Mouse (Mus musculus): ENCODE measurements around the gene Gng8. TPM values are rescaled to one million over a fixed set of nuclear protein-coding genes. Genes with fewer than 3 reads are reported as not detected.

Gng8 gene
- polyA plus RNA-seq, 1 experiment from 2014 or later = 6.8 TPM

DNA sequence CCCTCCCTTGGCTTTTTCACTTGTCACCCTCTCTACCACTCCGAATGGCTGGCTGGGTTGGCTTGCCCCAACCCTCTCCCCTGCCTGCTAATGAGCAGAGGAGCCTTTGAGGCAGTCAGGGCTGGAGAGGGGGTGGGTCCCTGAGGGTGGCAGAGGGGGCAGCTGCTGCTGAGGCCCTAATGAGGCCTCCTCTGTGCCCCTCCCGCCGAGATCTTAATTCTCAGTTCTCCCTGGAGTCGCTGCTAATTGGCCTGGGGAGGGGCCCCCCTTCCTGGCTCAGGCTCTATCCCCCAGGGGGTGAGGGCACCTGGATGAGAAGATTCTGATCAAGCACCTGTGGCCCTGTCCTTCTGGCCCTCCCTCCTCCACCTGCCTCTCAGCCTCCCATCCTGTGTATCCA, 2.7 kb downstream of the Gng8 start:
- no peak overlapping the region for H3K27ac ChIP-seq
- 0 out of 2 replicates have a peak, but pooled peaks have one; percentile 2 for ATAC-seq (replicated peaks; ENCODE audit: low FRiP score)
- H3K4me2 ChIP-seq = peak overlapping the region; percentile 60
- H3K27me3 ChIP-seq = peaks cover 27% of the 10 kb centered on the region
- H3K36me3 ChIP-seq = no peaks in the 10 kb centered on the region
- 0 out of 2 replicates have a peak overlapping the region, but pooled peaks have one; percentile 7 for H3K9ac ChIP-seq
- H3K9me3 ChIP-seq (replicated peaks) = no peaks in the 10 kb centered on the region
- 2% methylated on average over 4 of the region's 4 CpGs for WGBS
- no peak overlapping the region for H3K4me3 ChIP-seq (replicated peaks)
- H3K4me1 ChIP-seq = peaks cover 49% of the 10 kb centered on the region

DNA sequence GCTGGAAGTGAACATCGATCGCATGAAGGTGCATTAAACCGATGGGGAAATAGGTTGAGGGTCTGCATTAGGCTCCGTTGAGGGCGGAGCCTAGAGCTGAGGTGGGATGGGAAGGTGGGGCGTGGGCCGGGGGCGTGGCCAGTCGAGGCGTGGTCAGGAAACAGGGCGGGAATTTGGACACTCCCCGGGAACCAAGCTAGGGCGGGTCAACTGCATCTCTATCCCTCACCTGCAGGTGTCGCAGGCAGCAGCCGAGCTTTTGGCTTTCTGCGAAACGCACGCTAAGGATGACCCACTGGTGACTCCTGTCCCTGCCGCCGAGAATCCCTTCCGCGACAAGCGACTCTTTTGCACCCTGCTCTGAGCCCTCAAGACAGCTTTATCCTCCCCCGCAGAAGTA, 3.4 kb downstream of the Gng8 start:
- Histone ChIP-seq H3K36me3 (no peaks in the 10 kb centered on the region), H3K4me1 (peaks cover 49% of the 10 kb centered on the region), H3K4me3 (replicated peaks) (peak overlapping the region; percentile 26), H3K27me3 (peaks cover 27% of the 10 kb centered on the region), H3K9me3 (replicated peaks) (no peaks in the 10 kb centered on the region), H3K9ac (no peak overlapping the region), H3K4me2 (peak overlapping the region; percentile 60), H3K27ac (no peak overlapping the region)
- under 1% methylated on average over 24 of the region's 24 CpGs for WGBS
- peak; percentile 19; the same call in 1 of the 2 replicates for ATAC-seq (replicated peaks; ENCODE audit: low FRiP score)

DNA sequence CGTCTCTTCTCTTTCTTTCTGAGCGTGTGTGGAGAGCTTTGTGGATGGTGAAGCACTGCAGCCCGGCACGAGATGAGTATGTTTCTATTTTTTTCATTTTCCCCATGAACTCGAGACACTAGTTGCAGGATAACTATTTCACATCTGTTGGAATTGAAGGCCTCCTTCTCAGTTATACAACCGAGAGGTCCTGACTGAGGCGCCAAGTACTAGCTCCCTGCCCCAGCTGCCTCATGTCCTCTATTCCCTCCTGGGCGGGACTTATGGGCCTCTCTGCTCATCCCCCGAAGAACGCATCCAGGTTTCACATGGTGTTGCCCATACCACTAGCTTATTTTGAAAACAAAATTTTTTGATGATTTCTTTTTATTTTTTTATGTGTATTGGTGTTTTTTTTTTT, 3.9 kb downstream of the Gng8 start:
- Histone ChIP-seq H3K9me3 (replicated peaks) (no peaks in the 10 kb centered on the region), H3K27me3 (peaks cover 27% of the 10 kb centered on the region), H3K36me3 (no peaks in the 10 kb centered on the region), H3K4me2 (peak overlapping the region; percentile 60), H3K9ac (no peak overlapping the region), H3K27ac (no peak overlapping the region), H3K4me1 (peaks cover 46% of the 10 kb centered on the region), H3K4me3 (replicated peaks) (peak overlapping the region; percentile 26; the same call in 1 of the 2 replicates)
- WGBS = 25% methylated on average over 10 of the region's 10 CpGs
- ATAC-seq (replicated peaks; ENCODE audit: low FRiP score) = no peak

DNA sequence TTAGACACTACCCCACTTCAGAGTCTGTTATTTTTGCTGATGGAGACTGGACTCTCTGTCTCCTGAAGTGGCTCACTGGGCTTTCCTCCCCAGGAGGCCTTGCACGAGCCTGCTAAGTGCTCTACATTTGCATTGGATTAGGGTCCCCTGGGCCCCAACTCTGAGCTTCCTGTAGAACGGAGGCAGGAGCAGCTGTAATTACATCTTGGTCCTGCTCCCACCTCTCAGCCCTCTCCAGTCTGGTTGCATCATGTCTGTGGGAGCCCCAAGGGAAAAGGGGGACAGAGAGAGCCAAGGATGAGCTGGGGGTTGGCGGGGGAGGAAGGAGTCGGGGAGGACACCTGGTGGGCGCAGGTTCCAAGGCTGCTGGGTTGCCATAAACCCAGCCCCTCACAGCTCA, 8.9 kb downstream of the Gng8 start:
- WGBS = 26% methylated on average over 5 of the region's 5 CpGs
- no peaks in the 10 kb centered on the region for H3K27me3 ChIP-seq
- no peak overlapping the region for H3K9ac ChIP-seq

GRCm38 (mm10) chr7:16903439-16903955, 11.9 kb downstream of the Gng8 start:
- H3K4me1 ChIP-seq = peaks cover 62% of the 10 kb centered on the region
- no peak overlapping the region for H3K9ac ChIP-seq
- no peaks in the 10 kb centered on the region for H3K9me3 ChIP-seq (replicated peaks)
- no peak overlapping the region for H3K4me3 ChIP-seq (replicated peaks)
- H3K4me2 ChIP-seq = no peak overlapping the region
- no peak overlapping the region for H3K27ac ChIP-seq
- no peaks in the 10 kb centered on the region for H3K27me3 ChIP-seq
- ATAC-seq (replicated peaks; ENCODE audit: low FRiP score) = no peak
- WGBS = 84% methylated on average over 2 of the region's 2 CpGs
- H3K36me3 ChIP-seq = no peaks in the 10 kb centered on the region

More for the DNA sequence above, 8.9 kb downstream of the Gng8 start:
- Histone ChIP-seq H3K27ac (no peak overlapping the region), H3K4me1 (peaks cover 34% of the 10 kb centered on the region), H3K36me3 (no peaks in the 10 kb centered on the region), H3K9me3 (replicated peaks) (no peaks in the 10 kb centered on the region), H3K4me2 (no peak overlapping the region), H3K4me3 (replicated peaks) (no peak overlapping the region)
- no peak for ATAC-seq (replicated peaks; ENCODE audit: low FRiP score)

GRCm38 (mm10) chr7:16904120-16904675, 12.6 kb downstream of the Gng8 start:
- Histone ChIP-seq H3K4me2 (no peak overlapping the region), H3K27ac (0 out of 2 replicates have a peak overlapping the region, but pooled peaks have one; percentile 13), H3K9ac (no peak overlapping the region), H3K4me3 (replicated peaks) (no peak overlapping the region), H3K27me3 (no peaks in the 10 kb centered on the region; the same call in 1 of the 2 replicates), H3K36me3 (no peaks in the 10 kb centered on the region), H3K9me3 (replicated peaks) (no peaks in the 10 kb centered on the region), H3K4me1 (peaks cover 69% of the 10 kb centered on the region)
- no peak for ATAC-seq (replicated peaks; ENCODE audit: low FRiP score)
- WGBS = 32% methylated on average over 8 of the region's 10 CpGs

- no peak overlapping the region for H3K4me3 ChIP-seq (replicated peaks)
- peak; percentile 71 for ATAC-seq (replicated peaks; ENCODE audit: low FRiP score)
- H3K9me3 ChIP-seq (replicated peaks) = no peaks in the 10 kb centered on the region
- no peaks in the 10 kb centered on the region for H3K36me3 ChIP-seq
- 14% methylated on average over 9 of the region's 9 CpGs for WGBS
- no peaks in the 10 kb centered on the region; the same call in 1 of the 2 replicates for H3K27me3 ChIP-seq
- peaks cover 77% of the 10 kb centered on the region for H3K4me1 ChIP-seq
- peak overlapping the region; percentile 14; the same call in 1 of the 2 replicates for H3K4me2 ChIP-seq
- no peak overlapping the region for H3K9ac ChIP-seq
- peak overlapping the region; percentile 84 for H3K27ac ChIP-seq
These were observed 14.0 kb downstream of the Gng8 start for GRCm38 (mm10) chr7:16905491-16906021.

DNA sequence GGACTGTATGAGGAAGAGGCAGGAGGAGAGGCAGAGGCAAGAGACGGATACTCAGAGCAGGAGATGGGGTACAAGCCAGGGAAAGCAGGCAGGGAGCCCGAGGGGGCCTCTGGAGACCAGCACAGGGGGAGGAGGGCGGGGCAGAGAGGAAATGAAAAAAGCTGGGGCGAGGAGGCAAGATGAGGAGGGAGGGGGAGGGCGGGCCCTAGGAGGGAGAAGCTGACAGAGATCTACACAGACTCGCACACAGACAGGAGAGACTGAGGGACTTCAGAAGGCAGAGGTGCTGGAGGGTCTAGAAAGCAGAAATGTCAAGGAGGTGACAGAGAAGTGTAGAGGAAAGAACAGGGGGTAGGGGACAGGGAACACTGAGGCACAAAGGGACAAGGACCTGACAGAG, 14.7 kb downstream of the Gng8 start, which contains the start of gene Ptgir:
Gene Ptgir (plus strand): TSS at position 210 of the 400 bp plus-strand sequence.
- Histone ChIP-seq H3K4me2 (peak within 1 kb of the TSS; percentile 14; the same call in 1 of the 2 replicates), H3K4me1 (peaks cover 74% of the 10 kb centered on the region), H3K4me3 (replicated peaks) (no peak within 1 kb of the TSS), H3K36me3 (no peaks in the 10 kb centered on the region), H3K9ac (no peak within 1 kb of the TSS), H3K27me3 (no peaks in the 10 kb centered on the region; the same call in 1 of the 2 replicates), H3K9me3 (replicated peaks) (no peaks in the 10 kb centered on the region), H3K27ac (peak within 1 kb of the TSS; percentile 84)
- 7% methylated on average over 6 of the region's 6 CpGs for WGBS
- ATAC-seq (replicated peaks; ENCODE audit: low FRiP score) = no peak

- Histone ChIP-seq H3K4me3 (replicated peaks) (no peak overlapping the region), H3K9ac (no peak overlapping the region), H3K27ac (no peak overlapping the region), H3K36me3 (no peaks in the 10 kb centered on the region), H3K4me2 (no peak overlapping the region), H3K27me3 (no peaks in the 10 kb centered on the region; the same call in 1 of the 2 replicates), H3K4me1 (peaks cover 68% of the 10 kb centered on the region), H3K9me3 (replicated peaks) (no peaks in the 10 kb centered on the region)
- ATAC-seq (replicated peaks; ENCODE audit: low FRiP score) = no peak
- WGBS = 92% methylated on average over 41 of the region's 41 CpGs
These were observed 15.4 kb downstream of the Gng8 start for GRCm38 (mm10) chr7:16906889-16907559.

- no peaks in the 10 kb centered on the region; the same call in 1 of the 2 replicates for H3K27me3 ChIP-seq
- H3K36me3 ChIP-seq = no peaks in the 10 kb centered on the region
- H3K27ac ChIP-seq = no peak overlapping the region
- no peak for ATAC-seq (replicated peaks; ENCODE audit: low FRiP score)
- WGBS = 46% methylated on average over 7 of the region's 7 CpGs
- no peak overlapping the region for H3K4me3 ChIP-seq (replicated peaks)
- H3K9ac ChIP-seq = no peak overlapping the region
- peak overlapping the region; percentile 18; the same call in 1 of the 2 replicates for H3K4me2 ChIP-seq
- peaks cover 65% of the 10 kb centered on the region for H3K4me1 ChIP-seq
- no peaks in the 10 kb centered on the region for H3K9me3 ChIP-seq (replicated peaks)
These were observed 16.3 kb downstream of the Gng8 start for GRCm38 (mm10) chr7:16907842-16908241.

DNA sequence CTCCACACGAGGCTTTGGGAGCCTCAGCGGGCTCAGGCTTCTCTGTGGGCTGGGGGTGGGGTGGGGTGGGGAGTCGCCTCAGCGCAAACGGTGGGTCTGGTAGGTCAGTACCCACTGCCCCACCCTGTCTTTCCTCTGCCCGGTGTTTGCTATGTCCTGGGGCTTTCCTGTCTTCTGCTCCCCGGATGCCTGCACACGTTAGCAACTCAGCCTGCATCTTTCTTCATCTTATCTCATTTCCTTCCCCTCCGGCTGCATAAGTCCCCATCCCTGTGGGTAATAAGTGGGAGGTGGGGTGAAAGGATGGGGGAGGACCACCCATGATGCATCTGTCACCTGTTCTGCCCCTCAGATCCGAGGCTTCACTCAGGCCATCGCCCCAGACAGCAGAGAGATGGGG, 16.8 kb downstream of the Gng8 start:
- peaks cover 65% of the 10 kb centered on the region for H3K4me1 ChIP-seq
- H3K27ac ChIP-seq = no peak overlapping the region
- H3K9me3 ChIP-seq (replicated peaks) = no peaks in the 10 kb centered on the region
- no peak overlapping the region for H3K9ac ChIP-seq
- 35% methylated on average over 11 of the region's 11 CpGs for WGBS
- no peak for ATAC-seq (replicated peaks; ENCODE audit: low FRiP score)
- no peak overlapping the region for H3K4me3 ChIP-seq (replicated peaks)
- H3K4me2 ChIP-seq = peak overlapping the region; percentile 18; the same call in 1 of the 2 replicates
- H3K27me3 ChIP-seq = no peaks in the 10 kb centered on the region; the same call in 1 of the 2 replicates
- no peaks in the 10 kb centered on the region for H3K36me3 ChIP-seq

GRCm38 (mm10) chr7:16908859-16909258, 17.3 kb downstream of the Gng8 start:
- Histone ChIP-seq H3K4me1 (peaks cover 63% of the 10 kb centered on the region), H3K9me3 (replicated peaks) (no peaks in the 10 kb centered on the region), H3K27ac (no peak overlapping the region), H3K4me2 (no peak overlapping the region), H3K9ac (0 out of 2 replicates have a peak overlapping the region, but pooled peaks have one; percentile 2), H3K27me3 (no peaks in the 10 kb centered on the region; the same call in 1 of the 2 replicates), H3K4me3 (replicated peaks) (no peak overlapping the region), H3K36me3 (no peaks in the 10 kb centered on the region; the same call in 1 of the 2 replicates)
- no peak for ATAC-seq (replicated peaks; ENCODE audit: low FRiP score)
- WGBS = 54% methylated on average over 11 of the region's 11 CpGs

All from kidney, embryonic 15.5 days (tissue).